Mouse (Mus musculus): Measurements from ENCODE around the gene A830005F24Rik.

- TF ChIP-seq CTCF (IDR thresholded peaks at IDR 0.05; ENCODE audit: borderline replicate concordance, control insufficient read depth, extremely low read depth, insufficient read depth, low read length, poor library complexity) (peak; percentile 34; the same call in 1 of the 2 replicates), POLR2A (IDR thresholded peaks at IDR 0.05; ENCODE audit: control insufficient read depth, extremely low read depth, insufficient read depth, low read length, poor library complexity) (peak; percentile 75; the same call in 1 of the 2 replicates)
Observed at GRCm38 (mm10) chr13:48513003-48513929, at the start of gene A830005F24Rik, which contains the start of gene Zfp169.
